Mouse (Mus musculus): ENCODE measurements around the gene Cfap161. TPM values are rescaled to one million over a fixed set of nuclear protein-coding genes. Genes with fewer than 3 reads are reported as not detected.

Cfap161 gene
- polyA plus RNA-seq, 1 experiment from 2014 or later: 5.2 TPM

GRCm38 (mm10) chr7:83745065-83745412 lies 49.6 kb downstream of the Cfap161 start:
- no peak overlapping the region for H3K9ac ChIP-seq (ENCODE audit: low read depth, low read length)

GRCm38 (mm10) chr7:83744250-83744649 lies 50.4 kb downstream of the Cfap161 start:
- WGBS (ENCODE audit: insufficient replicate concordance): 80% methylated on average over 4 of the region's 4 CpGs
- Histone ChIP-seq H3K9ac (ENCODE audit: low read depth, low read length) (no peak overlapping the region), H3K9me3 (replicated peaks; ENCODE audit: control insufficient read depth, low read length) (no peaks in the 10 kb centered on the region), H3K4me3 (ENCODE audit: low read depth, low read length) (no peak overlapping the region), H3K4me2 (no peak overlapping the region), H3K27me3 (ENCODE audit: control insufficient read depth, insufficient read depth, low read length) (no peaks in the 10 kb centered on the region), H3K27ac (ENCODE audit: low read depth, low read length) (no peak overlapping the region), H3K4me1 (ENCODE audit: control insufficient read depth, insufficient read depth, low read length) (peaks cover 14% of the 10 kb centered on the region), H3K36me3 (ENCODE audit: control insufficient read depth, insufficient read depth, low read length) (no peaks in the 10 kb centered on the region)
- ATAC-seq (replicated peaks; ENCODE audit: insufficient number of reproducible peaks, low FRiP score, low TSS enrichment): no peak

More at GRCm38 (mm10) chr7:83745065-83745412, 49.6 kb downstream of the Cfap161 start:
- no peaks in the 10 kb centered on the region for H3K9me3 ChIP-seq (replicated peaks; ENCODE audit: control insufficient read depth, low read length)
- WGBS (ENCODE audit: insufficient replicate concordance): 58% methylated on average over 9 of the region's 9 CpGs
- H3K4me3 ChIP-seq (ENCODE audit: low read depth, low read length): 0 out of 2 replicates have a peak overlapping the region, but pooled peaks have one; percentile 6
- no peak for ATAC-seq (replicated peaks; ENCODE audit: insufficient number of reproducible peaks, low FRiP score, low TSS enrichment)
- no peak overlapping the region for H3K27ac ChIP-seq (ENCODE audit: low read depth, low read length)
- H3K4me2 ChIP-seq: peak overlapping the region; percentile 43
- no peaks in the 10 kb centered on the region for H3K27me3 ChIP-seq (ENCODE audit: control insufficient read depth, insufficient read depth, low read length)
- no peaks in the 10 kb centered on the region for H3K36me3 ChIP-seq (ENCODE audit: control insufficient read depth, insufficient read depth, low read length)
- peaks cover 14% of the 10 kb centered on the region for H3K4me1 ChIP-seq (ENCODE audit: control insufficient read depth, insufficient read depth, low read length)

GRCm38 (mm10) chr7:83742690-83743089 lies 52.0 kb downstream of the Cfap161 start:
- H3K4me1 ChIP-seq (ENCODE audit: control insufficient read depth, insufficient read depth, low read length): peaks cover 22% of the 10 kb centered on the region
- WGBS (ENCODE audit: insufficient replicate concordance): 57% methylated on average over 3 of the region's 3 CpGs

DNA sequence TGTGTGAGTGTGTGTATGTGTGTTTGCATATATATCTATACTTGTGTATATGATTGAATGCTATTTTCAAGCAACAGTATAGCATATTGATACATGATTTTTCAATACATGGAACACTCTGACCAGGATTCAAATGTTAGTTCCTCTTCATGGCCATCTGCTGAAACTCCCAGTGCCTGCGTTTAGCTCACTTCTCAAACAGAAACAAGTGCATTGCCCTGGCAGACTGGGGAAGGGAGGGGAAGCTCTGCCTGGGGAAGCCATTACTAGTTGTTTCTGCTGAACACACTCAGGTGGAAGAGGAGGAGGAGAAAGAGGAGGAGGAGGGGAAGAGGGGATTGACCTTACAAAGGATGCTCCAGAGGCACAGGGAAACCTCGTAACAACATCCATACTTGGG lies 52.7 kb downstream of the Cfap161 start:
- H3K4me3 ChIP-seq (ENCODE audit: low read depth, low read length): no peak overlapping the region
- no peaks in the 10 kb centered on the region for H3K36me3 ChIP-seq (ENCODE audit: control insufficient read depth, insufficient read depth, low read length)
- H3K4me1 ChIP-seq (ENCODE audit: control insufficient read depth, insufficient read depth, low read length): peaks cover 22% of the 10 kb centered on the region
- no peak overlapping the region for H3K27ac ChIP-seq (ENCODE audit: low read depth, low read length)
- WGBS (ENCODE audit: insufficient replicate concordance): 75% methylated on average over 2 of the region's 2 CpGs
- no peak overlapping the region for H3K9ac ChIP-seq (ENCODE audit: low read depth, low read length)
- ATAC-seq (replicated peaks; ENCODE audit: insufficient number of reproducible peaks, low FRiP score, low TSS enrichment): no peak
- H3K4me2 ChIP-seq: no peak overlapping the region
- H3K9me3 ChIP-seq (replicated peaks; ENCODE audit: control insufficient read depth, low read length): no peaks in the 10 kb centered on the region
- no peaks in the 10 kb centered on the region for H3K27me3 ChIP-seq (ENCODE audit: control insufficient read depth, insufficient read depth, low read length)

More at GRCm38 (mm10) chr7:83742690-83743089, 52.0 kb downstream of the Cfap161 start:
- H3K27ac ChIP-seq (ENCODE audit: low read depth, low read length): no peak overlapping the region
- no peak overlapping the region for H3K4me3 ChIP-seq (ENCODE audit: low read depth, low read length)
- no peaks in the 10 kb centered on the region for H3K27me3 ChIP-seq (ENCODE audit: control insufficient read depth, insufficient read depth, low read length)
- no peaks in the 10 kb centered on the region for H3K9me3 ChIP-seq (replicated peaks; ENCODE audit: control insufficient read depth, low read length)
- no peak overlapping the region for H3K9ac ChIP-seq (ENCODE audit: low read depth, low read length)
- no peak overlapping the region for H3K4me2 ChIP-seq
- no peaks in the 10 kb centered on the region for H3K36me3 ChIP-seq (ENCODE audit: control insufficient read depth, insufficient read depth, low read length)
- ATAC-seq (replicated peaks; ENCODE audit: insufficient number of reproducible peaks, low FRiP score, low TSS enrichment): no peak

DNA sequence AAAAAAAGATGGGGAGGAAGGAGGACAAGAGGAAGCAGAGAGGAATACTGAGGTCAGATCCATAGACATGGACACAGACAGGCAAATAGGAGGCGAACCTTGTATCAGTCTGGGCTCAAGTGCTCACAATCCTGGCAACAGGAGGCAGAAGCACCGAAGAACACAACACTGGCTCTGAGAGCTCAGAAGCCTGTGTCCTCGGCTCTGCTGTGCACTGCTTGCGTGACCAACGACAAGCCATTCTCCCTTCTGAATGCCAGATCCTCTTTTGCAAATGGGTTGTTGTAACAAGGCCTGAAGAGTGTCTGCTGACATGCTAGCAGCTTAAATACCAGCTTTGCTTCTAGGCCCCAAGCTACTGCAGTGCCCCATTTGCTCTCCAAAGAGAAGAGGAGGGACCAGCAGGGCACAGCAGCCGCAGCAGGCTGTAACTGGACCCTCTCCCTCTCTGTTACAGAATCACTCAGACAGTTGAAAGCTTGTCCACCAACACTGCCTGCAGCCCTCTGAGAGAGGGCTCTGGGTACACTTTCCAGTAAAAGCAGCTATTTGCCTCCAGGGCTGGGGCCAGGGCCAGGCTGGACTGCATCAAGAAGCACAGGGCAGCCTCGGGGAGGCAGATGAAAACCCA lies 54.9 kb downstream of the Cfap161 start:
- Histone ChIP-seq H3K27me3 (ENCODE audit: control insufficient read depth, insufficient read depth, low read length) (no peaks in the 10 kb centered on the region), H3K4me3 (ENCODE audit: low read depth, low read length) (no peak overlapping the region), H3K4me2 (no peak overlapping the region), H3K36me3 (ENCODE audit: control insufficient read depth, insufficient read depth, low read length) (no peaks in the 10 kb centered on the region), H3K27ac (ENCODE audit: low read depth, low read length) (peak overlapping the region; percentile 65), H3K9me3 (replicated peaks; ENCODE audit: control insufficient read depth, low read length) (no peaks in the 10 kb centered on the region), H3K9ac (ENCODE audit: low read depth, low read length) (peak overlapping the region; percentile 5; the same call in 1 of the 2 replicates), H3K4me1 (ENCODE audit: control insufficient read depth, insufficient read depth, low read length) (peaks cover 16% of the 10 kb centered on the region)
- 33% methylated on average over 7 of the region's 7 CpGs for WGBS (ENCODE audit: insufficient replicate concordance)
- ATAC-seq (replicated peaks; ENCODE audit: insufficient number of reproducible peaks, low FRiP score, low TSS enrichment): no peak; the same call in 1 of the 2 replicates

DNA sequence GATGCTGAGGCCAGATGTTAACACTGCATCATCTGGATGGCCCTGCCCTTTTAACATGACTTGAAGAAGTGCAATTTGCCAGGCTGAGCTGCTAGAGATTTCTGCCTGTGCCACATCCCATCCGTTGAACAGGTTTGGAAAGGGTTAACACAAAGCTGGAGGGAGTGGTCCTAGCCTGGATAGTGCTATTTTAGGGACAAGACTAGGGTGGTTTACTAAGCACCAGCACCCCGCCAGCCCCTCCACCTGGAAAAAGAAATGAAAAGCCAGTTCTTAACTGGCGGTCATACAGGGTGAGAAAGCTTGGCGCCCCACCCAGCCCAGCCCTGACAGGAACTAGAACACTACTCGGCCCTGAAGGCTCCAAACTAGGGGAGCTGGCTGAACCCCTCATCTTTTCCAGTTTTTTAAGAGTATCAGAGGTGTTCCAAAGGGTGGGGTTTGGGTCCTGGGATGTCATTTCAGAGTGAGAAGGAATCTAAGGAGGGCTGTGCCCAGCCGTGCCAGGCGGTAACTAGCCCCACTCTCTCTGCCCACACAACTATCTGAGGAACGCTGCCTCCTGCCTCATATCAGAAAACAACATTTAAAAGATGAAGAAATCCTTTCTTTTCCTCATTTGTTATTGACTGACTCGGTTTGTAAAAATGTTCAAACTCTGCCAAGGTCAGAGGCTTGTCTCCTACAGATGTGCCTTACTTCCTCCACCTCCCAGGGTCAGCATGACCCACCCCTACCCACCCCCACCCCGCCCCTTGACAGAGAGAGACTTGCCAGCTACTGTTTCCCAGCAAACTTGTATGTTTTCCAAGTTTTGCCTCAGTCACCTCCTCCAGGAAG lies 55.8 kb downstream of the Cfap161 start:
- H3K27ac ChIP-seq (ENCODE audit: low read depth, low read length): peak overlapping the region; percentile 32; the same call in 1 of the 2 replicates
- 0 out of 2 replicates have a peak, but pooled peaks have one; percentile 22 for ATAC-seq (replicated peaks; ENCODE audit: insufficient number of reproducible peaks, low FRiP score, low TSS enrichment)
- no peaks in the 10 kb centered on the region for H3K36me3 ChIP-seq (ENCODE audit: control insufficient read depth, insufficient read depth, low read length)
- no peaks in the 10 kb centered on the region for H3K27me3 ChIP-seq (ENCODE audit: control insufficient read depth, insufficient read depth, low read length)
- H3K4me3 ChIP-seq (ENCODE audit: low read depth, low read length): no peak overlapping the region
- no peak overlapping the region for H3K9ac ChIP-seq (ENCODE audit: low read depth, low read length)
- no peaks in the 10 kb centered on the region for H3K9me3 ChIP-seq (replicated peaks; ENCODE audit: control insufficient read depth, low read length)
- H3K4me1 ChIP-seq (ENCODE audit: control insufficient read depth, insufficient read depth, low read length): peaks cover 13% of the 10 kb centered on the region
- H3K4me2 ChIP-seq: no peak overlapping the region
- 55% methylated on average over 10 of the region's 10 CpGs for WGBS (ENCODE audit: insufficient replicate concordance)

- no peaks in the 10 kb centered on the region for H3K9me3 ChIP-seq (replicated peaks; ENCODE audit: control insufficient read depth, low read length)
- no peaks in the 10 kb centered on the region for H3K27me3 ChIP-seq (ENCODE audit: control insufficient read depth, insufficient read depth, low read length)
- no peak for ATAC-seq (replicated peaks; ENCODE audit: insufficient number of reproducible peaks, low FRiP score, low TSS enrichment)
- H3K4me3 ChIP-seq (ENCODE audit: low read depth, low read length): no peak overlapping the region
- H3K4me1 ChIP-seq (ENCODE audit: control insufficient read depth, insufficient read depth, low read length): peaks cover 13% of the 10 kb centered on the region
- H3K36me3 ChIP-seq (ENCODE audit: control insufficient read depth, insufficient read depth, low read length): no peaks in the 10 kb centered on the region
- H3K9ac ChIP-seq (ENCODE audit: low read depth, low read length): no peak overlapping the region
- peak overlapping the region; percentile 32; the same call in 1 of the 2 replicates for H3K27ac ChIP-seq (ENCODE audit: low read depth, low read length)
- no peak overlapping the region for H3K4me2 ChIP-seq
- 65% methylated on average over 6 of the region's 6 CpGs for WGBS (ENCODE audit: insufficient replicate concordance)
Observed at GRCm38 (mm10) chr7:83737914-83738490, 56.7 kb downstream of the Cfap161 start.

- Histone ChIP-seq H3K9me3 (replicated peaks; ENCODE audit: control insufficient read depth, low read length) (no peaks in the 10 kb centered on the region), H3K27me3 (ENCODE audit: control insufficient read depth, insufficient read depth, low read length) (no peaks in the 10 kb centered on the region), H3K4me1 (ENCODE audit: control insufficient read depth, insufficient read depth, low read length) (peaks cover 13% of the 10 kb centered on the region), H3K4me3 (ENCODE audit: low read depth, low read length) (no peak overlapping the region), H3K27ac (ENCODE audit: low read depth, low read length) (no peak overlapping the region), H3K36me3 (ENCODE audit: control insufficient read depth, insufficient read depth, low read length) (no peaks in the 10 kb centered on the region), H3K9ac (ENCODE audit: low read depth, low read length) (no peak overlapping the region), H3K4me2 (no peak overlapping the region)
- 81% methylated on average over 6 of the region's 6 CpGs for WGBS (ENCODE audit: insufficient replicate concordance)
- no peak for ATAC-seq (replicated peaks; ENCODE audit: insufficient number of reproducible peaks, low FRiP score, low TSS enrichment)
Observed at GRCm38 (mm10) chr7:83736341-83737115, 58.2 kb downstream of the Cfap161 start.

Data from heart, embryonic 11.5 days (tissue).